Mouse (Mus musculus) thymus, postnatal 25 days (tissue): ENCODE data around the gene Cda.

ENCODE experiments used
- DNase-seq: peaks from one replicate; pipeline ENCODE4 v3.0.0; 2022

Gene Cda

GRCm38 (mm10) chr4:138303011-138303410 lies 64.8 kb downstream of the Cda start:
- no peak for DNase-seq

DNA sequence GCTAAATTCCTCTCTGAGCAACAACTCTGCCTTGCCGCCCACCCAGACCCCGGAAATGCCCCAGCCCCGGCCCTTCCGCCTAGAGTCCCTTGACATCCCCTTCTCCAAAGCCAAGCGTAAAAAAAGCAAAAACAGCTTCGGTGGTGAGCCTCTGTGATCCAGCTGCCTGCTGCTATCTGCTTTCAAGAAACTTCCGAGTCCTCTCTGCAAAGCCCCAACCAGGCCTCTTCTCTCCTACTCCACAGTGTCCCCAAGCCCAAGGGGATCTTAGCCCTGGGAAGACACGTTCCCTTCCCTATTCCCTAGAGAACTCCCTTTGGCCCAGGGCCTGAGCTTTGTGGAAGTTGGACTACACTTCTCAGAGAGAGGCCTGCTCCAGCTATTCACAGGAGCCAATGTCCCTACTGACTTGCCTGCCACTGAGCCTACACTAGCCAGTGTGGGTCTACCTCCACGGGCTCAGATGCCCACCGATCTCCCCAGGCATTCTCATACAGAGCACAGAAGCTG lies 66.5 kb downstream of the Cda start:
- DNase-seq: no peak

DNA sequence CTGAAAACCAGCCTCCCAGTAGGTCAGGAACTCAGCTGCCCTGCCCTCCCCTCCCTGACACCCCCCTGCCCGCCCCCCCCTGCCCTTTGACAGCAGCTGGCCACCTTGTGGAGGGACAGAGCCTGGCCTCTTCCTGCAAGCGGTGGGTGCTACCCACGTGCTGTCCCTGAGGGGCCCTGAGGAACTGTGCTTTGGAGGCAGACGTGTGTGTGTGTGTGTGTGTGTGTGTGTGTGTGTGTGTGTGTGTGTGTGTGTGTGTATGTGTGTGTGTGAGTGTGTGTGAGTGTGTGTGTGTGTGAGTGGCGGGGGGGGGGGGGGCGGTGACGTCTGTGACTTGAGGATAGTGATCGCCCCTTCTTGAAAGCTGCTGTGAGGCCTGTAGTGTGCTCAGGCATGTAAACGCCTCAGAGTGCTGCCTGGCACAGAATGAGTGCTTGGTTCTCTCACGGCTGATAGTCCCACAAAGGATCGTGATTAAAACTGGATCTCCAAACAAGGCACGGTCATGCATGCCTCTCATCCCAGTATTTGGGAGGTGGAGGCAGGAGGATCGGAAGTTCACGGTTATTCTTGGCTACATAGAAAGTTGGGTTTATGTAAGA lies 73.7 kb downstream of the Cda start:
- no peak for DNase-seq

GRCm38 (mm10) chr4:138293261-138293948 lies 74.4 kb downstream of the Cda start:
- DNase-seq: no peak

- DNase-seq: no peak
Measured at GRCm38 (mm10) chr4:138292028-138292427, 75.8 kb downstream of the Cda start.

- no peak for DNase-seq
Measured at GRCm38 (mm10) chr4:138288691-138289090, 79.1 kb downstream of the Cda start.
